Mouse (Mus musculus) MEL (cell line): Measurements from ENCODE around the gene Mosmo.
A peak's percentile ranks its signal among the peaks of the same experiment; 100 is the strongest.

Experiments
- CHD1 ChIP-seq: IDR thresholded peaks from 2 replicates; pipeline ENCODE4 v1.6.1; 2012; ENCODE audit warnings: low read depth, mild to moderate bottlenecking, inconsistent platforms, low read length, improper control_type of control experiment
- CHD2 ChIP-seq: IDR thresholded peaks from 2 replicates; pipeline ENCODE4 v1.6.1; 2011; ENCODE audit warnings: low read length, improper control_type of control experiment
- CTCF ChIP-seq, 3 experiments: IDR thresholded peaks in 2 of 3; conservative IDR thresholded peaks in 1 of 3; 2 replicates each; pipeline ENCODE4 v1.5.1; 2011 to 2012; ENCODE audit warnings: low read length in 3 of 3, low read depth in 2 of 3, mild to moderate bottlenecking in 2 of 3, improper control_type of control experiment in 1 of 3, inconsistent platforms in 1 of 3, mixed read lengths in 1 of 3, moderate library complexity in 1 of 3; ENCODE audit not compliant: control insufficient read depth in 1 of 3, insufficient read depth in 1 of 3, poor library complexity in 1 of 3, severe bottlenecking in 1 of 3
- E2F4 ChIP-seq: IDR thresholded peaks from 2 replicates; pipeline ENCODE4 v1.6.1; 2011; ENCODE audit warnings: low read depth, low read length, improper control_type of control experiment, borderline replicate concordance
- EP300 ChIP-seq, 2 experiments: IDR thresholded peaks; 2 replicates each; pipeline ENCODE4 v1.6.1; 2011; ENCODE audit warnings: improper control_type of control experiment in 2 of 2, low read length in 2 of 2, low read depth in 1 of 2, mild to moderate bottlenecking in 1 of 2
- MAFK ChIP-seq: IDR thresholded peaks from 2 replicates; pipeline ENCODE4 v1.6.1; 2011; ENCODE audit warnings: low read depth, mild to moderate bottlenecking, low read length, improper control_type of control experiment, borderline replicate concordance
- MAX ChIP-seq: IDR thresholded peaks from 2 replicates; pipeline ENCODE4 v1.6.1; 2011; ENCODE audit warnings: low read length, improper control_type of control experiment
- POLR2A ChIP-seq, 2 experiments: IDR thresholded peaks; 2 replicates each; pipeline ENCODE4 v1.6.1; 2011 to 2012; ENCODE audit warnings: low read length in 2 of 2, mild to moderate bottlenecking in 2 of 2, control low read depth in 1 of 2, improper control_type of control experiment in 1 of 2, low read depth in 1 of 2, moderate library complexity in 1 of 2; ENCODE audit not compliant: control insufficient read depth in 1 of 2, insufficient read depth in 1 of 2, poor library complexity in 1 of 2
- TBP ChIP-seq: IDR thresholded peaks from 2 replicates; pipeline ENCODE4 v1.8.0; 2011; ENCODE audit warnings: low read depth, low read length, improper control_type of control experiment
- USF1 ChIP-seq: IDR thresholded peaks from 2 replicates; pipeline ENCODE4 v1.6.1; 2014; ENCODE audit warnings: low read depth, mild to moderate bottlenecking, inconsistent platforms, low read length, improper control_type of control experiment, moderate library complexity
- ZMIZ1 ChIP-seq: IDR thresholded peaks from 2 replicates; pipeline ENCODE4 v1.6.1; 2012; ENCODE audit warnings: low read depth, mild to moderate bottlenecking, inconsistent platforms, low read length, improper control_type of control experiment, moderate library complexity
- ZNF384 ChIP-seq: IDR thresholded peaks from 2 replicates; pipeline ENCODE4 v1.6.1; 2012; ENCODE audit warnings: low read depth, mild to moderate bottlenecking, inconsistent platforms, low read length, improper control_type of control experiment

DNA sequence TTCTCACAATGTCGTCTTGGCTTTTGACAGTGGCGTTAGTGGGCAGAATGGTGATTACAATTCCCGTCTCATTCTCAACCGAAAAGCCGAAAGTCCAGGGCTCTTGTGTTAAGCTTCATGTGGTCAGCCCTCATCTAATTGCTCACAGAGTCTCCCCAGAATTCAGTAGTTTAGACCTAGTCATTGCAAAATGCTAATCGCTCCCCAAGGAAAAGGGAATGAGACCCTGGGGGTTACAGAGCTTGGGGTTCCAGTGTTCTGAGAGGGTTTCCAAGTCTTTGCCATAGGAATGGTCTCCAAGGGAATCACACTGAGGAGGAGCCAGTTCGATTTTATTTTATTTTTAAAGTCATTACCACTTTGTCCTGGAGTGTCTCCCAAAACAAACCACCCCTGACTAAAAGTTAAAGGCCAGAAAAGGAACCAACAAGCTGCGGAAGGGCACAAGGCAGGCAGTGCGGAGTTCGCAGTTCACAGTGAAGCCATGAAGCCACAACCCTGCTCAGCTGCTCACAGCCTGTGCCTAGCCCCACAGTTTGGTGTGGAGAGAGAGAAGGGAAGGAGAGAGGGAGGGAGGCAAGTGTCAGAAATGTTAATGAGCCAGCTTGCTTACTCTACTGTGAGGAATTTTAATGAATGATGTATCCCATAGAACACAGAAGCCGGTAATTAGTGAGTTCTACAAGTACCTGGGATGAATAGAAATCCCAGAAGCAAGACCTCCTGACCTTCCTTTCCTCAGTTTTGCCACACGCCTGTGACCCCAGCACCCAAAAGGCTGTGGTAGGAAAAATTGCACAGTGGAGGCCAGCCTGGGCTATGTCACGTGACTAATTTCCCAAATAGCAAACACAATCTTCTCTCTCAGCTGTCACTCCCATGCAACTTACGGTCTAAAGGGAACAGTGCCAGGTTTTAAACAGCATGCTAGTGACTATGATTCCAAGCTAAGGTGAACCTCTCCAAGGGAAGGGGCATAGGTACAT is 66.2 kb downstream of the Mosmo start:
- TF ChIP-seq ZMIZ1: no peak
- TF ChIP-seq CTCF (IDR thresholded peaks at IDR 0.05 in 2 of 3, conservative IDR thresholded peaks at IDR 0.05 in 1 of 3; ENCODE audit: control insufficient read depth in 1 of 3, insufficient read depth in 1 of 3, low read depth in 2 of 3, low read length in 3 of 3, poor library complexity in 1 of 3, severe bottlenecking in 1 of 3): no peak
- TF ChIP-seq TBP: no peak
- TF ChIP-seq USF1: peak; percentile 70
- TF ChIP-seq ZNF384: no peak
- no peak for TF ChIP-seq POLR2A (IDR thresholded peaks at IDR 0.05; ENCODE audit: control insufficient read depth in 1 of 2, insufficient read depth in 1 of 2, low read depth in 1 of 2, low read length in 2 of 2, poor library complexity in 1 of 2)
- TF ChIP-seq CHD2: no peak
- no peak for TF ChIP-seq MAX
- TF ChIP-seq EP300 (IDR thresholded peaks at IDR 0.05; ENCODE audit: low read depth in 1 of 2, low read length in 2 of 2): no peak
- no peak for TF ChIP-seq E2F4
- TF ChIP-seq MAFK: no peak
- no peak for TF ChIP-seq CHD1
